Mouse (Mus musculus) hindbrain, postnatal 0 days (tissue): ENCODE measurements around the gene Bag3. TPM values are rescaled to one million over a fixed set of nuclear protein-coding genes. Genes with fewer than 3 reads are reported as not detected.
"Not testable (repeated sequence)": the region's sequence is repeated elsewhere in the genome, so short reads cannot be mapped to it uniquely, and the experiment has no call there.

Experiments used
- ATAC-seq: fragments of 200-750 bp; cut with Nextera tagmentation; 2 replicates; pipeline ENCODE4 v1.8.0; 2017; ENCODE audit warnings: mild to moderate bottlenecking, moderate TSS enrichment, moderate library complexity
- DNase-seq: peaks from one replicate; pipeline ENCODE4 v3.0.0-alpha.2; 2015; ENCODE audit warnings: low spot score
- H3K27ac ChIP-seq: fragments of 300-500 bp; sonication (generic); 2 replicates; pipeline ENCODE4 v1.5.1; 2014; ENCODE audit warnings: mild to moderate bottlenecking
- H3K27me3 ChIP-seq: fragments of 300-500 bp; sonication (generic); 2 replicates; pipeline ENCODE4 v1.6.1; 2014; ENCODE audit warnings: low read length, mixed read lengths; ENCODE audit not compliant: insufficient read depth
- H3K36me3 ChIP-seq: fragments of 300-500 bp; sonication (generic); 2 replicates; pipeline ENCODE4 v1.6.1; 2014; ENCODE audit warnings: low read length, mixed read lengths; ENCODE audit not compliant: insufficient read depth
- H3K4me1 ChIP-seq: fragments of 300-500 bp; sonication (generic); 2 replicates; pipeline ENCODE4 v1.6.1; 2014; ENCODE audit warnings: antibody characterized with exemption, low read length, mixed read lengths; ENCODE audit not compliant: insufficient read depth
- H3K4me2 ChIP-seq: fragments of 300-500 bp; sonication (generic); 2 replicates; pipeline ENCODE4 v1.6.1; 2014; ENCODE audit warnings: low read depth, mild to moderate bottlenecking, low read length, moderate library complexity, mixed read lengths
- H3K4me3 ChIP-seq: fragments of 300-500 bp; sonication (generic); 2 replicates; pipeline ENCODE4 v1.5.1; 2014; ENCODE audit warnings: low read length
- H3K9ac ChIP-seq: fragments of 300-500 bp; sonication (generic); replicated peaks from 2 replicates; pipeline ENCODE4 v1.6.1; 2014; ENCODE audit warnings: mild to moderate bottlenecking, low read length, moderate library complexity, mixed read lengths
- H3K9me3 ChIP-seq: fragments of 300-500 bp; sonication (generic); 2 replicates; pipeline ENCODE4 v1.6.1; 2016; ENCODE audit warnings: low read length, mixed read lengths
- CTCF ChIP-seq: IDR thresholded peaks from 2 replicates; pipeline ENCODE4 v1.5.1; 2016; ENCODE audit warnings: antibody characterized with exemption, control low read depth, low read depth
- WGBS: fragments of 180-500 bp; shearing (Covaris S2); extraction: QIAGEN DNeasy Blood & Tissue Kit; methylation state at CpG from one replicate; pipeline ENCODE4 v1.1.7; 2014; 5-methylcytosine and 5-hydroxymethylcytosine counted together
- polyA plus RNA-seq: library from polyadenylated mRNA; unstranded; fragments of >200 nt; fragmentation: Nextera tagmentation; extraction: Ambion mirVana; gene quantifications from 2 replicates; pipeline ENCODE4 v1.2.1, GENCODE M21; 2015
- total RNA-seq: library from RNA; depleted of rRNA; stranded (reverse); fragments of >200 nt; gene quantifications from 2 replicates; pipeline ENCODE4 v1.2.3, GENCODE M21; 2014

The Bag3 gene
- total and polyA plus RNA-seq, 2 experiments from 2014 or later: 4.7 to 6.7 TPM

GRCm38 (mm10) chr7:128555141-128555750 lies 31.8 kb downstream of the Bag3 start:
- DNase-seq: no peak
- no peak for ATAC-seq
- Histone ChIP-seq H3K4me2 (no peak overlapping the region), H3K4me3 (no peak overlapping the region), H3K27ac (no peak overlapping the region), H3K9ac (no peak overlapping the region), H3K4me1 (no peaks in the 10 kb centered on the region; the same call in 1 of the 2 replicates), H3K27me3 (no peaks in the 10 kb centered on the region), H3K9me3 (no peaks in the 10 kb centered on the region), H3K36me3 (no peaks in the 10 kb centered on the region)
- no peak for TF ChIP-seq CTCF
- WGBS: 85% methylated on average over 5 of the region's 5 CpGs

- DNase-seq (no peak), ATAC-seq (no peak)
- no peak overlapping the region for H3K9ac ChIP-seq
- H3K9me3 ChIP-seq: no peaks in the 10 kb centered on the region
- TF ChIP-seq CTCF: no peak
- H3K4me1 ChIP-seq: no peaks in the 10 kb centered on the region
- no peak overlapping the region for H3K4me3 ChIP-seq
- 60% methylated on average over 1 of the region's 1 CpGs for WGBS
- H3K36me3 ChIP-seq: no peaks in the 10 kb centered on the region
- H3K4me2 ChIP-seq: no peak overlapping the region
- H3K27me3 ChIP-seq: no peaks in the 10 kb centered on the region
- H3K27ac ChIP-seq: no peak overlapping the region
Measured at GRCm38 (mm10) chr7:128556923-128557430, 33.6 kb downstream of the Bag3 start.

DNA sequence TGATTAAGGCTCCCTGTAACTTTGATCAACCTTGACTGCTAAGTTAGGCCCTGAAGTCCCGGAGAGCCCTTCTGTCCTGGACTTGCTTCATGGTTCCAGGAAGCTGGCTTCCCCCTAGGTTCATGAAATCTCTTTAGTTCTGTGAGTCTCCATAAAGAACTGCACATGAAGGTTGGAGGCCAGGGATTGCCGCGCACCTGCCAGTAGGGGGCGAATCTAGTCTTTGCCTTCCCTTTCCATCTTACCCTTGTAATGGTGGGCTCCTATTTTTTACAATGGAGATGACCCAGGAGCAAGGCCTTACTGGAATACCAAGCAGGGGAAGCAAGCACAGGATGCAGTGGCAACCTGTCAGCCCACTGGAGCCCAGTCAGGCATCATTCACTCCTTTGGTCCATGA lies 40.0 kb downstream of the Bag3 start:
- no peak overlapping the region for H3K4me2 ChIP-seq
- 38% methylated on average over 4 of the region's 4 CpGs for WGBS
- H3K9ac ChIP-seq: no peak overlapping the region
- no peaks in the 10 kb centered on the region for H3K36me3 ChIP-seq
- no peak overlapping the region for H3K4me3 ChIP-seq
- TF ChIP-seq CTCF: peak; percentile 54
- H3K27ac ChIP-seq: no peak overlapping the region
- DNase-seq: no peak
- ATAC-seq: no peak
- no peaks in the 10 kb centered on the region for H3K9me3 ChIP-seq
- no peaks in the 10 kb centered on the region for H3K4me1 ChIP-seq
- no peaks in the 10 kb centered on the region for H3K27me3 ChIP-seq

- DNase-seq (no peak), ATAC-seq (no peak)
- H3K27me3 ChIP-seq: no peaks in the 10 kb centered on the region
- H3K9me3 ChIP-seq: no peaks in the 10 kb centered on the region
- no peak for TF ChIP-seq CTCF
- H3K27ac ChIP-seq: no peak overlapping the region
- H3K4me3 ChIP-seq: no peak overlapping the region
- H3K36me3 ChIP-seq: no peaks in the 10 kb centered on the region
- no peak overlapping the region for H3K9ac ChIP-seq
- H3K4me2 ChIP-seq: no peak overlapping the region
- no peaks in the 10 kb centered on the region for H3K4me1 ChIP-seq
- 83% methylated on average over 6 of the region's 7 CpGs for WGBS
Measured at GRCm38 (mm10) chr7:128566311-128566710, 42.9 kb downstream of the Bag3 start.

- Histone ChIP-seq H3K4me1 (no peaks in the 10 kb centered on the region), H3K27ac (peak overlapping the region; percentile 34; the same call in 1 of the 2 replicates), H3K36me3 (no peaks in the 10 kb centered on the region), H3K9me3 (no peaks in the 10 kb centered on the region), H3K27me3 (no peaks in the 10 kb centered on the region), H3K4me3 (no peak overlapping the region), H3K4me2 (no peak overlapping the region), H3K9ac (no peak overlapping the region)
- WGBS: 72% methylated on average over 8 of the region's 8 CpGs
- peak; percentile 31 for DNase-seq
- no peak for TF ChIP-seq CTCF
- ATAC-seq: no peak
Measured at GRCm38 (mm10) chr7:128567561-128568244, 44.3 kb downstream of the Bag3 start.

DNA sequence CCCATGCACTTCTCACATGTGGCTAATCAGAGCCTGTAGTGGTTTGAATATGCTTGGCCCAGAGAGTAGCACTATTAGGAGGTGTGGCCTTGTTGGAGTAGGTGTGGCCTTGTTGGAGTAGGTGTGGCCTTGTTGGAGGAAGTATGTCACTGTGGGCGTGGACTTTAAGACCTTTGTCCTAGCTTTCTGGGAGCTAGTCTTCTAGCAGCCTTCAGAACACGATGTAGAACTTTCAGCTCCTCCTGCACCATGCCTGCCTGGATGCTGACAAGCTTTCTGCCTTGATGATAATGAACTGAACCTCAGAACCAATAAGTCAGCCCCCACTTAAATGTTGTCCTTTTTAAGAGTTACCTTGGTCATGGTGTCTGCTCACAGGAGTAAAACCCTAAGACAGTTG lies 46.0 kb downstream of the Bag3 start:
- H3K9me3 ChIP-seq, H3K4me3 ChIP-seq, H3K27ac ChIP-seq, H3K4me2 ChIP-seq, H3K36me3 ChIP-seq, H3K4me1 ChIP-seq, DNase-seq, H3K27me3 ChIP-seq, H3K9ac ChIP-seq, ATAC-seq: not testable (repeated sequence)
- WGBS: 95% methylated on average over 2 of the region's 2 CpGs

GRCm38 (mm10) chr7:128569987-128570656 lies 46.7 kb downstream of the Bag3 start:
- Histone ChIP-seq H3K27ac (no peak overlapping the region), H3K36me3 (no peaks in the 10 kb centered on the region), H3K4me1 (no peaks in the 10 kb centered on the region), H3K4me2 (no peak overlapping the region), H3K27me3 (no peaks in the 10 kb centered on the region), H3K9ac (no peak overlapping the region), H3K4me3 (no peak overlapping the region), H3K9me3 (no peaks in the 10 kb centered on the region)
- DNase-seq (no peak), ATAC-seq (no peak)
- WGBS: 93% methylated on average over 8 of the region's 8 CpGs
- TF ChIP-seq CTCF: no peak

DNA sequence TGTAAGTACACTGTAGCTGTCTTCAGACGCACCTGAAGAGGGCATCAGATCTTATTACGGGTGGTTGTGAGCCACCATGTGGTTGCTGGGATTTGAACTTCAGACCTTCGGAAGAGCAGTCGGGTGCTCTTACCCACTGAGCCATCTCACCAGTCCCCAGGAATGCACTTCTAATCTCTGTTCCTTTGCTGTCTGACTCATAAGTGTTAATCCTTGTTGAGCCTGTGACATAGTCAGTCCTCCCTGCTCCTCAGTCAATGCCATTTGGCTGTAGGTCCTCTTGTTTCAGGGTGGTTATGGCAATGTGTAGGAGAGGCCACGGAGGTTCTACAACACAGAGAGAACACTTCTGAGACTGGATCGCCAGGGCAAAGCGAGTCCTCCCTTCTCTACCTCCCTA lies 47.2 kb downstream of the Bag3 start:
- not testable (repeated sequence) for H3K36me3 ChIP-seq, DNase-seq, ATAC-seq, H3K9me3 ChIP-seq, H3K4me3 ChIP-seq, H3K27ac ChIP-seq, H3K9ac ChIP-seq, H3K27me3 ChIP-seq, H3K4me1 ChIP-seq, H3K4me2 ChIP-seq
- 88% methylated on average over 7 of the region's 7 CpGs for WGBS
